Mouse (Mus musculus) hindbrain, embryonic 15.5 days (tissue): Measurements from ENCODE around the gene Manba. TPM values are rescaled to one million over a fixed set of nuclear protein-coding genes. Genes with fewer than 3 reads are reported as not detected.
A peak's percentile ranks its signal among the peaks of the same experiment; 100 is the strongest.
"Not testable (repeated sequence)": the region's sequence is repeated elsewhere in the genome, so short reads cannot be mapped to it uniquely, and the experiment has no call there.

ENCODE experiments used
- ATAC-seq: fragments of 200-750 bp; cut with Nextera tagmentation; 2 replicates; pipeline ENCODE4 v1.8.0; 2017; ENCODE audit warnings: low read depth, moderate number of reproducible peaks, moderate TSS enrichment; ENCODE audit not compliant: low FRiP score
- H3K27ac ChIP-seq: fragments of 300-500 bp; sonication (generic); replicated peaks from 2 replicates; pipeline ENCODE4 v1.5.1; 2015; ENCODE audit warnings: mild to moderate bottlenecking, inconsistent platforms
- H3K27me3 ChIP-seq: fragments of 300-500 bp; sonication (generic); 2 replicates; pipeline ENCODE4 v1.6.1; 2015; ENCODE audit warnings: control low read depth, inconsistent platforms
- H3K36me3 ChIP-seq: fragments of 300-500 bp; sonication (generic); 2 replicates; pipeline ENCODE4 v1.6.1; 2015; ENCODE audit warnings: control low read depth, inconsistent platforms
- H3K4me1 ChIP-seq: fragments of 300-500 bp; sonication (generic); replicated peaks from 2 replicates; pipeline ENCODE4 v1.6.1; 2015; ENCODE audit warnings: control low read depth, inconsistent platforms
- H3K4me2 ChIP-seq: fragments of 300-500 bp; sonication (generic); 2 replicates; pipeline ENCODE4 v1.6.1; 2015; ENCODE audit warnings: moderate library complexity, mild to moderate bottlenecking, inconsistent platforms
- H3K4me3 ChIP-seq: fragments of 300-500 bp; sonication (generic); 2 replicates; pipeline ENCODE4 v1.5.1; 2015; ENCODE audit warnings: mild to moderate bottlenecking, inconsistent platforms
- H3K9ac ChIP-seq: fragments of 300-500 bp; sonication (generic); 2 replicates; pipeline ENCODE4 v1.6.1; 2015; ENCODE audit warnings: inconsistent platforms
- H3K9me3 ChIP-seq: fragments of 300-500 bp; sonication (generic); 2 replicates; pipeline ENCODE4 v1.6.1; 2016; ENCODE audit warnings: control low read depth, inconsistent platforms
- WGBS: fragments of 180-500 bp; shearing (Covaris S2); methylation state at CpG from one replicate; pipeline ENCODE4 v1.1.7; 2015; 5-methylcytosine and 5-hydroxymethylcytosine counted together
- polyA plus RNA-seq: library from polyadenylated mRNA; unstranded; fragments of >200 nt; fragmentation: Nextera tagmentation; extraction: Ambion mirVana; gene quantifications from 2 replicates; pipeline ENCODE4 v1.2.1, GENCODE M21; 2015

Gene Manba
- polyA plus RNA-seq, 1 experiment from 2014 or later: 6.3 TPM

DNA sequence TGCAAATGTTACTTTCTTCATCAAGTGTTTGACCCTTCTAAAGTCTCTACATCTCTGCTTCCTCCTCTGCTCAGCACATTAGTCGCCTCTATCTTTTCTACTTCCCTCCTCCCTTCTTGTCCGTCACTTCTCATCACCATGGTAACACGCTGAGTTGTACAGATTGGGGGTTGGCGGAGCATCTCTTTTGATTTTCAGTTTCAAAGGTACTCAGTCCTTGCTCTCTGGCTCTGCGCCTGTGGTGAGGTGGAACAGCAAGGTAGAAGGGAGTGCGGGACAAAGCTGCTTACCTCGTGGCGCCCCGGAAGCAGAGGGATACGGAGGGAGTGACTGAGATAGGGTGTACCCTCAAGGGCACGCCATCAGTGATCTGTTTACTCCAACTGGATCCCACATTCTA is 27.9 kb downstream of the Manba start:
- H3K27ac ChIP-seq: no peak overlapping the region
- H3K4me1 ChIP-seq: peaks cover 6% of the 10 kb centered on the region; the same call in 1 of the 2 replicates

DNA sequence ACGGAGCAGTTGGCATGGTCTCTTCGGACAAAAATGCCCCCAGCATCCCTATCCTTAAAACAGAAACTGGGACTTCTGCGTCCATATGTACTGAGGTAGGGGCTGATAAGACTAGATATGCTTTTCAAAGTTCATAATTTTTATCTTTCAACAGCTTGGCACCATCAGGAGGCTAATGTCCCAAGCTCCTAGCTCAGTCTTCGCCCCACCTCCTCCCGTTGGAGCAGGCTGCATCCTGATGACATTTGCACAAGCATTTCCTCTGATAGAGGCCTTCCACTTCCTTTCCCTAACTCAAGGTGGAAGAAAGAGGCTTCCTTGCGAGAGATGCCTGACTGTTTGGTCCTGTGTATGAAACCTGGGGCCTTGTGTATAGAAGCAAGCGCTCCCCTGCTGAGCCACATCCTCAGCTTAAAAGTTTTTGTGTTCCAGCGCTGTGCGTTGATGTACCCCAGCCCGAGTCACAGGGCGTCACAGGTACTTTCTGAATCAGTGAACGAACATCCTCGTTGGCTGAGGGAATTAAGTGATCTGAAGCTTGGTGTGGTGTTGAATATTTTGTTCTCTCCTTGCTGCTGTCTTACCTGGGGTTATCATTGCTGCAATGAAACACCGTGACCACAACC is 28.5 kb downstream of the Manba start:
- Histone ChIP-seq H3K27me3 (no peaks in the 10 kb centered on the region), H3K4me2 (peak overlapping the region; percentile 30; the same call in 1 of the 2 replicates), H3K27ac (no peak overlapping the region), H3K36me3 (no peaks in the 10 kb centered on the region), H3K9ac (no peak overlapping the region), H3K4me1 (peaks cover 6% of the 10 kb centered on the region; the same call in 1 of the 2 replicates), H3K4me3 (no peak overlapping the region), H3K9me3 (no peaks in the 10 kb centered on the region)
- 76% methylated on average over 14 of the region's 14 CpGs for WGBS
- 0 out of 2 replicates have a peak, but pooled peaks have one; percentile 36 for ATAC-seq

More for the DNA sequence above, 27.9 kb downstream of the Manba start:
- Histone ChIP-seq H3K4me3 (no peak overlapping the region), H3K9me3 (no peaks in the 10 kb centered on the region), H3K27me3 (no peaks in the 10 kb centered on the region), H3K36me3 (no peaks in the 10 kb centered on the region), H3K4me2 (peak overlapping the region; percentile 30), H3K9ac (no peak overlapping the region)
- 39% methylated on average over 11 of the region's 11 CpGs for WGBS
- peak; percentile 68; the same call in 1 of the 2 replicates for ATAC-seq

DNA sequence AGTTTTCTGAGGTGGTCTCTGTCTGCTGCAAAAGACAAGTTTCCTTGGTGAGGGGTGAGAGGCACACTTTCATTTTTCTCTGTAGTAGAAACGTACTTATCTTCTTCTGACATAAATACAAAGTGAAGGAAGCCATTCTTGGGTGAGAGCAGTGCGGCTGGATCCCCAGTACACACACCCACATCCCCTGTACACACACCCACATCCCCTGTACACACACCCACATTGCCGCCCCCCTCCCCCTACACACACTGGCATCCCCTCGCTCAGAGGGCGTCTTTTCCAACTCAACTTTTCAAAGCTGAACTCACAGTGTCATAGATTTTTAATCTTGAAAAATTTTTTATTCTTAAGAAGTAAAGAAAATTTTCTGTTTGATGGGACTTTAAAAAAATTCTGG is 29.8 kb downstream of the Manba start:
- Histone ChIP-seq H3K4me3 (no peak overlapping the region), H3K4me2 (no peak overlapping the region), H3K9ac (no peak overlapping the region), H3K4me1 (peaks cover 6% of the 10 kb centered on the region; the same call in 1 of the 2 replicates), H3K9me3 (no peaks in the 10 kb centered on the region), H3K36me3 (no peaks in the 10 kb centered on the region), H3K27ac (no peak overlapping the region), H3K27me3 (no peaks in the 10 kb centered on the region)
- WGBS: 90% methylated on average over 5 of the region's 5 CpGs
- no peak for ATAC-seq

DNA sequence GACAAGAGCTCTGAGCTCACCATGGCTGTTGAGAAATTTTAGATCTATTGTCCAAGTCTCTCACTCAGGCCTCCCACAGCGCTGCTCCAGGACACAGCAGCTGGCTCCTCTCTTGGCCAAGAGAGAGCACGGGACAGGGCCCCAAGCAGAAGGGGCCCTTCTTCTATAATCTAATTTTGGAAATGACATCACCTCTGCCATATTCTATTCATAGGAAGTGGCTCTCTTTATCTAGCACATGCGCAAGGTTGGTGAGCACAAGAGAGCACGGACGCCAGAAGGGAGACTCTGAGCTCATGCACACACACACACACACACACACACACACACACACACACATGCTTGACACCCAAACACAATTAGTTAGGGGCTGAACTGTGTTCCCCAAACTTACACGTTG is 31.5 kb downstream of the Manba start:
- Histone ChIP-seq H3K4me1 (peaks cover 6% of the 10 kb centered on the region; the same call in 1 of the 2 replicates), H3K9ac (no peak overlapping the region), H3K9me3 (no peaks in the 10 kb centered on the region), H3K27me3 (no peaks in the 10 kb centered on the region), H3K36me3 (no peaks in the 10 kb centered on the region), H3K27ac (no peak overlapping the region), H3K4me2 (no peak overlapping the region), H3K4me3 (no peak overlapping the region)
- no peak; the same call in 1 of the 2 replicates for ATAC-seq
- WGBS: 50% methylated on average over 6 of the region's 6 CpGs

DNA sequence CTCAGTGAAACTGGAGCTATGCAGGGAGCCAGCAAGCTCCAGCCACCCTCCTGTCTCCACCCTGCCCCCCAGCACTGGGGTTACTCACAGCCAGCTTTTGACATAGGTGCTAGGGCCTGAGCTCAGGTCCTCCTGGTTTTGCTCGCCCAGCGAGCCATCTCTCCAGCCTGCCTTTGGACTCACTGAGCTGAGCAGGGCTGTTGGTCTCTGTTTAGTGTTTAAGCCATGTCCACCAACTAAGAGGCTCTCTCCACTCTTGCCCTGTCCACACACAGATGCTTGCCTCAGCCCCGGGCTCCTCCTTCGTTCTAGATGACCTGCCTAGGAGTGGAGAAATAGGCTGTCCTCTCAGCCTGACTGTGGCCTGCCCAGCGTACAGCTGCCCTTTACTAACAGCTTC is 33.5 kb downstream of the Manba start:
- Histone ChIP-seq H3K4me2 (no peak overlapping the region), H3K9ac (no peak overlapping the region), H3K36me3 (no peaks in the 10 kb centered on the region), H3K4me3 (no peak overlapping the region), H3K9me3 (no peaks in the 10 kb centered on the region), H3K27ac (no peak overlapping the region), H3K4me1 (no peaks in the 10 kb centered on the region), H3K27me3 (no peaks in the 10 kb centered on the region)
- no peak for ATAC-seq
- WGBS: 80% methylated on average over 5 of the region's 5 CpGs

DNA sequence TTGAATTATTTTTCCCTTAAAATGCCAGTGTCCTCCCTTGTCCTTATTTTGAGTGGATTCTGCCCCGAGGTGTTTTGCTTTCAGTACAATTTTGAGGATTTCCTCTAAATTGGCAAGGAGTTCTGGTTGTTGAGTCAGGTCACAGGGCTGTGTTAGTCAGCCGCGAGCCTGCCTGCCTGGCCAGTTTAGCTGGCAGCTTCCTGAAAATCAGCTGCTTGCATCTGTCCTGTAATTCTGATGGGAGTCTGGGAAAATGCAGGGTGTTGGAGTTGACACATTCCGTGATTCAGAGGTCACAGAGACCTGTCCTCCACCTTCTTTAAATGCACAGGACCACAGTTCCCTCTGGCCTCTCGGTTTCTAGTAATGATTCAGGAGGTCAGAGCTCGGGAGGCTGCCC is 34.2 kb downstream of the Manba start:
- no peak overlapping the region for H3K9ac ChIP-seq
- H3K27me3 ChIP-seq: no peaks in the 10 kb centered on the region
- WGBS: 79% methylated on average over 6 of the region's 6 CpGs
- H3K36me3 ChIP-seq: no peaks in the 10 kb centered on the region
- no peak overlapping the region for H3K4me3 ChIP-seq
- H3K4me2 ChIP-seq: no peak overlapping the region
- H3K27ac ChIP-seq: no peak overlapping the region
- H3K9me3 ChIP-seq: no peaks in the 10 kb centered on the region
- H3K4me1 ChIP-seq: no peaks in the 10 kb centered on the region
- no peak for ATAC-seq

DNA sequence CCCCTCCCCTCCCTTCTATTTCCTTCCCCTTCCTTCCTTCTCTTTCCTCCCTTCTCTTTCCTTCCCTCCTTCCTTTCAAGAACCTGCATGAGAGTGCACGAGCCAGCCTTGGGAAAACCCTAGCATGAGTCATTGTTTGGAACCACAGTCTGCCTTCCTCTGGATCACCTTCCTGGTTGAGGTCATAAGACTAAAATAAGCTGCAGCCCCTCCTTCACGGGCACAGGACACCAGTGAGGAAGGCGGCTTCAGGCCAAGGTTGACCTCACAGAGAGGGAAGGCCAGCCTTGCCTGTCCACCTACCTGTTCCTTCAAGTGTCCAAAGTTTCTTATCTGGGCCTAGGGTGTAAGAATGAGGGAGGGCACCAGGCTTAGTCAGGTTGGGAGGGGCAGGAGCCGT is 36.6 kb downstream of the Manba start:
- H3K4me2 ChIP-seq: no peak overlapping the region
- no peak for ATAC-seq

DNA sequence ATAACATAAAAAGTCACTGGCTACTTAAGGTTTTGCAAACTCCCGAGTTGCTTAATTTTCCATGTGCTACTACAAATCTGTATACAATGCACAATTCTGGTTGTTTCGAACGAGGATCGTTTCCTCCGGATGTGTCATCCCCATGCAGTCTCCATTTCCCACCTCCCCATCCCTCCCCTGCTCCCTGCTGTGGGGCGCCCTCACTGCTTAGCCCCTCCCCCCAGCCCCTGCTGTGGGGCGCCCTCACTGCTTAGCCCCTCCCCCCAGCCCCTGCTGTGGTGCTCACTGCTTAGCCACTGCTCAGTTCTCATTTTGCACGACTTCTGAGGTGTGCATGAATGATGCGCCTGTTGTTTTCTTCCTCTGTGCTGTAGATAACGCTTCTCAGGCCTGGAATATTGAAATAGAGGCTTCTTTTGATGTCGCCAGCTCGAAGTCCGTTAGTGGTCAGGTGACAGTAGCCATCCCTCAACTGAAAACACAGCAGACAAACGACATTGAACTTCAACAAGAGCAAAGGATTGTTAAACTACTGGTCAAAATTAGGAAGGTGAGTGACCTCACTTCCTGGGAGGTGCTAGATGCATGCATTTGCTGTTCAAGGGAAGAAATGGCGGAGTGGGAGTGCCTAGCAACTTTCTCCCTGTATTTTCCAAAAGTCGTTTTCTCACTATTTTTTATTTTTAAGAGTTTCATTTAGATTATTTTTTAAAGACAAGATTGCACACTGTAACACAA is 37.4 kb downstream of the Manba start:
- Histone ChIP-seq H3K9me3 (no peaks in the 10 kb centered on the region), H3K9ac (no peak overlapping the region), H3K27me3 (no peaks in the 10 kb centered on the region), H3K27ac (no peak overlapping the region), H3K4me3 (no peak overlapping the region), H3K4me1 (no peaks in the 10 kb centered on the region), H3K36me3 (no peaks in the 10 kb centered on the region), H3K4me2 (no peak overlapping the region)
- 59% methylated on average over 16 of the region's 16 CpGs for WGBS
- ATAC-seq: 0 out of 2 replicates have a peak, but pooled peaks have one; percentile 27

More for the DNA sequence above, 36.6 kb downstream of the Manba start:
- H3K4me3 ChIP-seq: no peak overlapping the region
- no peaks in the 10 kb centered on the region for H3K36me3 ChIP-seq
- H3K4me1 ChIP-seq: no peaks in the 10 kb centered on the region
- H3K9me3 ChIP-seq: no peaks in the 10 kb centered on the region
- WGBS: 71% methylated on average over 4 of the region's 4 CpGs
- no peak overlapping the region for H3K27ac ChIP-seq
- no peak overlapping the region for H3K9ac ChIP-seq
- no peaks in the 10 kb centered on the region for H3K27me3 ChIP-seq

DNA sequence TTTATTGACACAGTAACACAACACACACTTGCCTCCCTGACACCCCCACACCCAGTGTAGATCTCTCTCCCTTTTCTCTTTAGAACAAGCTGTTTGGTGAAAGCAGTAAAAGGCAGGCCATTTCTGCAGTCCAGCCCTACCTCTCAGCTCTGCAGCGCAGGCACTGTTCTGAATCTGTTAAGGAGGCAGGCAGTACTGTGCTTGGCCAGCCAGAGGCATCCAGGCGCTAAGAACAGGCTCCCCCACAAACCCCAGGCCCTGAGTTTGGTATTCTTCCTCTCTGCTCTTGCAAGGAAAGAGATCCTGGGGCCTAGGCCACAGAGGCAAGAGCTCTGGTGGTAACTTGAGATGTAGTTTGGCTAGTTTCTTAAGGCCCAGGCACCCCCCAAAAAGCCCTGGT is 39.5 kb downstream of the Manba start:
- not testable (repeated sequence) for H3K9me3 ChIP-seq, ATAC-seq, H3K4me3 ChIP-seq, H3K27ac ChIP-seq, H3K4me1 ChIP-seq, H3K4me2 ChIP-seq, H3K9ac ChIP-seq, H3K36me3 ChIP-seq, H3K27me3 ChIP-seq
- WGBS: 36% methylated on average over 2 of the region's 2 CpGs

DNA sequence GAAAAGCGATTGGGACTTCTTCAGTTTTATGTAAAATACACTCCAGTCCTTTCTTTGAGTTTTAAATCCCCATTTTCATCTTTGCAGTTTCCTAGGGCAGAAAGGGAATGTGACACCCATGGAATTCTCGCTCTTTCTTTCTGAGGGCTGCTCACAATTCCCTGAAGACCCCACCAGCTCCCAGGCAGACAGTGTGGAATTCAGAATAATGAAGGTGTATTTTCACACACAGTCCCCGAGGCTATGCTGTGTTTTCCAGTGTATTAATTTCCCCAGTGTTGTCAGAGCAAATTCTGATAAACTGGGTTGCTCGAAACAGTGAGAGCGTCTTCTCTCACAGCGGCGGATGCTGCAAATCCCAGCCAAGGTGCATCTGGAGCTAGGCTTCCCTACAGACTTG is 44.3 kb downstream of the Manba start:
- Histone ChIP-seq H3K9me3 (no peaks in the 10 kb centered on the region), H3K4me3 (no peak overlapping the region), H3K4me1 (no peaks in the 10 kb centered on the region), H3K27me3 (no peaks in the 10 kb centered on the region), H3K9ac (no peak overlapping the region), H3K27ac (no peak overlapping the region), H3K4me2 (no peak overlapping the region), H3K36me3 (no peaks in the 10 kb centered on the region)
- no peak for ATAC-seq
- WGBS: 71% methylated on average over 7 of the region's 7 CpGs

DNA sequence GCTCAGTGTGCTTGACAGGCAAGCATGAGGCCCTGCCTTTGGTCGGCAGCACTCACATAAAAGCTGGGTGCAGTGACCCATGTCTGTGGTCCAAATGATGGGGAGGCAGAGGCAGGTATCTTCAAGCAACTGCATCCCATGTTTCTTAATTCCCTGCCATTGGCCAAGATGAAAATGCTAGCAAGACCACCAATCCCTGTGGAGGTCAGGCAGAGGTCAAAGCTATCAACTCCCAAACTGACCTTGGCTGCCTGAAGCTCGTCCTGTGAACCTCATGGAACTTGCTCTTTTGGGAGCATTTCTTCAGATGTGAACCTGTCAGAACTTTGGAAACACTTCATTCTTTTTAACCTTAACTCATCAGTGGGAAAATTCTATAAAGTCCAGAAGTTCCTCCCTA is 46.4 kb downstream of the Manba start:
- Histone ChIP-seq H3K4me1 (no peaks in the 10 kb centered on the region), H3K4me3 (no peak overlapping the region), H3K9ac (no peak overlapping the region), H3K27ac (no peak overlapping the region), H3K27me3 (no peaks in the 10 kb centered on the region), H3K36me3 (no peaks in the 10 kb centered on the region), H3K9me3 (no peaks in the 10 kb centered on the region), H3K4me2 (no peak overlapping the region)
- 73% methylated on average over 2 of the region's 2 CpGs for WGBS
- ATAC-seq: no peak

DNA sequence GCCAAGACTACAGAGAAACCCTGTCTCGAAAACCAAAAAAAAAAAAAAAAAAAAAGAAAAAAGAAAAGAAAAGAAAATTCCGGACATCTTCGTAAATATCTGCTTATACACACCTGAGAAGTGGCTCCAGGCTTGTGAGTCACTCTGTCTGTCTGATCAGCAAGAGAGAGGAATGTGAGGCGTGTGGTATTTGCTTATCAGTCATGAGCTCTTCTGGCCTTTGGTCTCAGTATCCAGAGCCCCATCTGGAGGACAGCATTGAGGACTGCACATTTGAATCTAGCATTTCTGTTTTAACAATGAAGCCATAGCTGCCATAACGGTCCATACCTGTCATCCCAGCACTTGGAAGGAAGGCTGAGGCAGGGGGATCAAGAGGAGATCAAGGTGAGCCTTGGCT is 48.7 kb downstream of the Manba start:
- H3K4me3 ChIP-seq: no peak overlapping the region
- 87% methylated on average over 4 of the region's 5 CpGs for WGBS
- no peaks in the 10 kb centered on the region for H3K36me3 ChIP-seq
- H3K9me3 ChIP-seq: no peaks in the 10 kb centered on the region
- no peak overlapping the region for H3K27ac ChIP-seq
- H3K4me2 ChIP-seq: no peak overlapping the region
- ATAC-seq: no peak
- no peaks in the 10 kb centered on the region for H3K4me1 ChIP-seq
- no peak overlapping the region for H3K9ac ChIP-seq
- no peaks in the 10 kb centered on the region for H3K27me3 ChIP-seq
